Mouse (Mus musculus): ENCODE results near the gene Ppef2.

Ppef2 gene

DNA sequence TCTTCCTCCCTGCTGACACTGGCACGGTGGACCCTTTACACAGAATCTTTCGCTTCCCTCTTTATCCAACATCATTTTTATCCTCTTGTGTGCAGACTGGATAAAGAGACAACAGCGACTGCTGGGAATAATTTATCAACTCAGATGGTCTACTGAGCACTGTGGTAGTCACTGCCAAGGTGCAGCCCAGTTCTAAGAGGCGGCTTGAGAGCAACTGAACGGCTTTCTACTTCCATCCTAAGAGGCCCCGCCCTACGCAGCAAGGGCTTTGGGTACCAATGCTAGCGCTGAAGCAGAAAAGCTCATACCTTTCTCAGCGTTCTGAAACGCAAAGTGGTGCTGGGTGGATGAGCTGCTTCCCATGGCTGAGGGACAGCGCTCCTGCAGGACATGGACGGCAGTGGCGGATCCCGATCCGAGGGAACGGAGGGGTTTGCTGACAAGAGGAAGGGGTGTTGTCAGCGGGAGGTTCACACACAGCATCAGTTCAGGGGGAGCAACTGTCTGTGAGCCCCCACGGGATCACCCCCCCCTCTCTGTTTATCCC is 3.2 kb downstream of the Ppef2 start:
- TF ChIP-seq GATA4 (IDR thresholded peaks at IDR 0.05; ENCODE audit: insufficient replicate concordance, low read length) = no peak

GRCm38 (mm10) chr5:92252031-92252430 is 4.0 kb downstream of the Ppef2 start:
- no peak for TF ChIP-seq GATA4 (IDR thresholded peaks at IDR 0.05; ENCODE audit: insufficient replicate concordance, low read length)

DNA sequence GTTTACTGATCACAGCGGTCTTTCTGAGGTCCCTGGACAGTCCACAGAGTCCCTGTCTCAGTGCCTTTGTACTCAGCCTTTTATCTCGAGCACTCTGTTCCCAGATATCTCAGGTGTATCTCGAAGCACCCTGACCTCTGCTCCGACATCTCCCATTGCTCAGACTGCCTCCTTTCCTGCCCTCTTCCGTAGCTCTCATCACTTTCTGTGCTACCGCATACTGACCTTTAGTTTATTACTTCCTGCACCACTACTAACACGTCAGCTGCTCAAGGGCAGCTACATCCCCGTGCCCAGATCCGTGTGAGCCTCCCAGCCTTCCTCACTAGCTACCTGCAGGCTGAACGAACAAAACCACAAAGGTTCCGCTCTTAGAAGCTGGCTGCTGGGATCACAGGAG is 7.5 kb downstream of the Ppef2 start:
- no peak for TF ChIP-seq GATA4 (IDR thresholded peaks at IDR 0.05; ENCODE audit: insufficient replicate concordance, low read length)

GRCm38 (mm10) chr5:92245483-92245882 is 10.6 kb downstream of the Ppef2 start:
- no peak for TF ChIP-seq GATA4 (IDR thresholded peaks at IDR 0.05; ENCODE audit: insufficient replicate concordance, low read length)

DNA sequence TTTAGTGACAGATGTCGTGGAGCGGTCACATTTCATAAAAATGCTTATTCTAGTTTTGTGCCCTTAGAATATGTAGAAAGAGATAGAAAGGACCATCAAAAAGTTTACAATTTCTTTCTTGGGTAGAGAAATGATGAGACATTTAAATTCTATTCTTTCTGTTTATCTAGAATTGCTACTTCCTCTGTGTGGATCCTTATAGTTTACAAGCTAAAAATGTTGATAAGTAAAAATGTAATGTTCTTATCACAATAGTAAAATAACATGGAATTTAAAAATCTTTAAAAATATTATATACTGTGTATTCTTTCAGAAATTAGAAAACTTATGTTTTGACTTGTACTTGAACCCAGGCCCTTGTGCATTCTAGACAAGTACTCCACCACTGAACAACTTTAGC is 11.2 kb downstream of the Ppef2 start:
- TF ChIP-seq GATA4 (IDR thresholded peaks at IDR 0.05; ENCODE audit: insufficient replicate concordance, low read length) = no peak

GRCm38 (mm10) chr5:92240769-92241168 is 15.3 kb downstream of the Ppef2 start:
- TF ChIP-seq GATA4 (IDR thresholded peaks at IDR 0.05; ENCODE audit: insufficient replicate concordance, low read length) = no peak

- TF ChIP-seq GATA4 (IDR thresholded peaks at IDR 0.05; ENCODE audit: insufficient replicate concordance, low read length) = no peak
Measured at GRCm38 (mm10) chr5:92239333-92240232, 16.5 kb downstream of the Ppef2 start.

- no peak for TF ChIP-seq GATA4 (IDR thresholded peaks at IDR 0.05; ENCODE audit: insufficient replicate concordance, low read length)
Measured at GRCm38 (mm10) chr5:92234939-92235557, 21.0 kb downstream of the Ppef2 start.

DNA sequence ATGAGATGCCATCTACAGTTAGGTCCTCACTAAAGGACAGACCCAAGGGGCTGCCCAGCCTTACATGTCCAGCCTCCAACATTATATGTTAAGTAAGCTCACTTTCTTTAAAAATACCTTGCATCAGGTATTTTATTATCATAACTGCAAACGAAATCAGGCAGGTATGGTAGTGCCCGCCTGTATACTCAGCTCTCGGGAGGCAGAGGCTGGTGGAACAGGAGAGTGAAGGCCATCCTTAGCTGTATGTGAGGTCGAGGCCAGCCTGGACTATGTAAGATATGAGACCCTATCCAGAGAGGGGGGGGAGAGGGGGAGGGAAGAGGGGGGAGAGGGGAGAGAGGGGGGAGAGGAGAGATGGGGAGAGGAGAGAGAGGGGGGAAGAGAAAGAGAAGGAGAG is 22.7 kb downstream of the Ppef2 start:
- no peak for TF ChIP-seq GATA4 (IDR thresholded peaks at IDR 0.05; ENCODE audit: insufficient replicate concordance, low read length)

DNA sequence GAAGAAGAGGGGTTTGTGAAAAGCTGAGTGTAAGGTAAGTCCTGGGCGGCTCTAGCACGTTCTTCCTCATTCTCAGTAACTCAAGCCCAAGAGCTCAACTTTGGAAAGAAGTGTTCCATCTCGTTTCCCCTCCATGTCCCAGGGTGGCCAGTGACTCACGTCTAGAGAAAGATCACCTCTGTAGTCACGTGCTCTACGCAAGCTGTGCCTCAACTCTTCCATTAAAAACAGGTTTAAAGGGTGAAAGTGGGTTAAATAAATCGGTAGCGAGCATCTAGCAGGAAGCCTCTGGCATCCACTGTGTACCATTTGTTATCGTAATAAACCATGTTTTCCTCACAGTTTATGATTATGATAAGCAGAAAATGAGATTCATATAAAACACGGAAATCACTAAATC is 24.2 kb downstream of the Ppef2 start:
- no peak for TF ChIP-seq GATA4 (IDR thresholded peaks at IDR 0.05; ENCODE audit: insufficient replicate concordance, low read length)

DNA sequence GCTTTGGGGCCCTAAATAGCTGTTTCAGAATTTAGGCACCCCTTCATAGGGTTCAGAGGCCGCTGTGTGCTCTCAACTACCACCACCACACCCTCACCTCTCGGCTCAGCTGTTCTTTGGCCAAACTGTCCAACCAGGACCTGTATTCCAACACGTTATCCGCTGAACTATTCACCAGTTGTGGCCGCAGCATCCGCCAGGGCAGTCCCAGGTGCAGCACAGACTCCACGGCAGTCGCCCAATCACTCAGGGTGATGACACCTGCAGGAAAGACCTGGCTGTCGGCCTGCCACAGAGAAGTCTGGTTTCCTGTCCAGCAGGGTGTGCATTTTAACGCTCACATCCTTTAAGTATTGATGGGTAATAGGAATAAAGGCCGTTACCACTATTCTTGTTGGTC is 25.8 kb downstream of the Ppef2 start:
- no peak for TF ChIP-seq GATA4 (IDR thresholded peaks at IDR 0.05; ENCODE audit: insufficient replicate concordance, low read length)

- no peak for TF ChIP-seq GATA4 (IDR thresholded peaks at IDR 0.05; ENCODE audit: insufficient replicate concordance, low read length)
Measured at GRCm38 (mm10) chr5:92229514-92229913, 26.6 kb downstream of the Ppef2 start.

DNA sequence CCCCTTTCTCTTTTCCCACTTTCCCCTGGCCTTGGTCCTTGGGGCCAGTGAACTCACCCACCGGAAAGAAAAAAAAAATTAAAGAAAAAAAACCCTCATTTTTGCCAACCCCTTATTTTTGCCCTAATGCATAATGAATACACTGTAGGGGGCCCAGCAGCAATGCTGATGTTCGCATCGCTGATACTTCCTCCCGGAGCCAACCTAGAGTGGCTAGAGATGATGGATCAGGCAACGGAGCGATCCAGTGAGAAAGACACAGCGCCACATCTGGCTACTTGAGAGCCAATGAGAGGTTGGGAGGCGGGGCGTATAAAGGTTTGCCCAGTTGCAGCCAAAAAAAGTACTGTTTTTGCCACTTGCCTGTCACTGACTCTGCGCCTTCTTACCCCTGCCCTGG is 27.3 kb downstream of the Ppef2 start:
- no peak for TF ChIP-seq GATA4 (IDR thresholded peaks at IDR 0.05; ENCODE audit: insufficient replicate concordance, low read length)

DNA sequence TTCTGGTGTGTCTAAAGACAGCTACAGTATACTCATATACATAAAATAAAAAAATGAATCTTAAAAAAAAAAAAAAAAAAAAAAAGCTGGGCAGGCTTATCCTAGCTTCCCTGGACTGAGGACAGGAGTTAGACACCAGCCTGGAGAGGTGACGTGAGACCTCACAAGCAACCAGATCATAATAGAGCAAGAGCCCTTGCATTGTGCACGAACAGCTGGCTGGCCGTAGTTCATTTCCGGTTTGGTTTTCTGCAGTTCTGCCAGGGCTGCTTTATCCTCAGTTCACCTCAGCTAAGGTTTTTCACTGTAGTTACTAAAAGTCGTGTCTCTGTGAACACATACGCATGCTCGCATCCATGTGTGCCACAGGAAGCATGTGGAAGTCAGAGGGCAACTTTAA is 28.3 kb downstream of the Ppef2 start:
- TF ChIP-seq GATA4 (IDR thresholded peaks at IDR 0.05; ENCODE audit: insufficient replicate concordance, low read length) = no peak

DNA sequence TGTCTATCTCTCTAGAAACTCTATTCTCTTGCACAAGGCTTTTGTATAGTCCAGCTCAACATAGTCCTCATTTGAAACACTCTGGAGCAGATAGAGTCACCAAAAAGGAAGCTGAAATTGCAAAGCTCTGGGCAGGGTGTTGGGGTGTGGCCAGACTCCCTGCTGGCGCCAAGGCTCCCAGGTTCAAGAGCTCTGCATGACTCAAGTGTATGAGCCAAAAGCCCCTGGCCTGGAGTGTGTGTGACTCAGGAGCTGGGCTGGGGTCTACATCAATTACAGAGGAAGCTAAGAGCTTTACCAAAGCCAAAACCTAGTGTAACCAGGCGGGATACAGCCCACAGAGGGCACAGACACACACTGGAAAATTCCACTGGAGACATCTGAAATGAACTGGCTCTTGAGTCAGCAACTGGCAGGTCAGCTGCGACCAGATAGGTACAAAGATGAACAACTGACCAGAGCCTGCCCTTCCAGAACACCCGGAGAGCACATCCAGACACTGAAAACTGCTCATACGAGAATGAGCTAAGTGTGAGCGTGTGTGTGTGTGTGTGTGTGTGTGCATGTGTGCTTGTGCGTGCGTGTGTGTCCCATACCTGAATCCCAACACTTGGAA is 35.7 kb downstream of the Ppef2 start:
- no peak for TF ChIP-seq GATA4 (IDR thresholded peaks at IDR 0.05; ENCODE audit: insufficient replicate concordance, low read length)

GRCm38 (mm10) chr5:92219826-92220225 is 36.3 kb downstream of the Ppef2 start:
- no peak for TF ChIP-seq GATA4 (IDR thresholded peaks at IDR 0.05; ENCODE audit: insufficient replicate concordance, low read length)

Data from liver, adult (tissue).